Mouse (Mus musculus): ENCODE results near the gene Pigp.

DNA sequence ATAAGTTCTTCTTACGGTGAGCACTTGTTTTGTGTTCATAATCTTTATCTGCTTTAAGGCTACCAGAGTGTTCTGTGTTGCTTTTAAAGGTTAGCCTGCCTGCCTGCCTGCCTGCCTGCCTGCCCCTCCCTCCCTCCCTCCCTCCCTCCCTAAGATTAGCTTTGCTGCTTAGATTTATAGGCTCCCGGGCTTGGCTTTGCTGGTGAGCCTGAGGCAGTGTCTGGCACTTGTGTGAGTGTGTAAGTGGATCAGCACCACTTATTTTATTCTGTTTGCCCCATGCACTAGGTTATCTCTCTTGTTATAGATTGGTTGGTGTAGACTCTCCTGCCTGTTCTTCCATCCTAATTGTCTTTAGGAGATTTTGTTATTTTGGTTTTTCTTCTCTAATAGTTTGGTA, 30.0 kb upstream of the Pigp start:
- TF ChIP-seq HCFC1 (IDR thresholded peaks at IDR 0.05; ENCODE audit: borderline replicate concordance, insufficient read depth, low read length) (no peak), CHD2 (IDR thresholded peaks at IDR 0.05; ENCODE audit: low read depth, low read length) (no peak)
